Mouse (Mus musculus) hematopoietic stem cell, adult 5-6 weeks (primary cell): Measurements from ENCODE around the gene Ublcp1. TPM values are rescaled to one million over a fixed set of nuclear protein-coding genes. Genes with fewer than 3 reads are reported as not detected.

Experiments used
- ATAC-seq, 2 experiments: fragments of 125-278 bp in 1 of 2; replicated peaks in 1 of 2; 2 replicates each; pipeline ENCODE4 v1.8.0; 2016 to 2017; ENCODE audit warnings: inconsistent platforms in 2 of 2, mild to moderate bottlenecking in 2 of 2, moderate number of reproducible peaks in 2 of 2, low read depth in 1 of 2, moderate TSS enrichment in 1 of 2; ENCODE audit not compliant: low FRiP score in 2 of 2, poor library complexity in 2 of 2, severe bottlenecking in 2 of 2, insufficient read depth in 1 of 2, low TSS enrichment in 1 of 2
- total RNA-seq: library from RNA; stranded (forward); fragments of 172-1452, 232-1000 nt; gene quantifications from 2 replicates; pipeline ENCODE4 v1.2.3, GENCODE M21; 2017

Ublcp1 gene
- total RNA-seq, 1 experiment from 2014 or later = 11.6 TPM

DNA sequence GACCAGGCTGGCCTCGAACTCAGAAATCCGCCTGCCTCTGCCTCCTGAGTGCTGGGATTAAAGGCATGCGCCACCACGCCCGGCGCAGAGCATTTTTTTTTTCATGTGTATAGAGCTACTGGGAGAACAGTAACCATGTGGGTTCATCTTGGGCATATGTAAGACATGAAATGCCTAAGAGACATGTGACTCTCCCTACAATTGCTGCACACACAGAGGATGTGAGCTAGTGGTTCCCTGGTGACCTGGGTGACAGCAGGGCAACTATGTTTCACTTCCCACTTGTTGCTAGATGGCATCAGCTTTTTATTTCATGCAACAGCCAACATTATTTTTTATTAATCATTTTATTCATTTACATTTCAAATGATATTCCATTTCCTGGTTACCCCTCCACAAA, 32.5 kb downstream of the Ublcp1 start:
- ATAC-seq = no peak

DNA sequence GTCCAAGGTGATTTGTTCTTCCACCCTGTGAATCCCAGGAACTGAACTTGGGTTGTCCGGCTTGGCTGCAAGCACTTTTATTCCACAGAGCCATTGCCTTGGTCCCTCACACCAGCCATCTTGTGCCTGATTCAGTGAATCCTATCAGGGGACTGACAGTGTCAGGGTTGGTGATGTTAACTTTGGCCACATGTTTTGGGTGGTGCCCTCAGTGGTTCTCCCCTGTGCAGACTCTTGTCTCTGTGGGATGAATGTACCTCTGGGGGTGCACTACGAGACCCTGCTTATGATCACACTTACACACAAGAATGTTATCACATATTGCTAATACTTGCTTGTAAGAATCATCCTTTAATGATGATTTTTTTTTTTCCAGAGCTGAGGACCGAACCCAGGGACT, 40.3 kb downstream of the Ublcp1 start:
- ATAC-seq = no peak

DNA sequence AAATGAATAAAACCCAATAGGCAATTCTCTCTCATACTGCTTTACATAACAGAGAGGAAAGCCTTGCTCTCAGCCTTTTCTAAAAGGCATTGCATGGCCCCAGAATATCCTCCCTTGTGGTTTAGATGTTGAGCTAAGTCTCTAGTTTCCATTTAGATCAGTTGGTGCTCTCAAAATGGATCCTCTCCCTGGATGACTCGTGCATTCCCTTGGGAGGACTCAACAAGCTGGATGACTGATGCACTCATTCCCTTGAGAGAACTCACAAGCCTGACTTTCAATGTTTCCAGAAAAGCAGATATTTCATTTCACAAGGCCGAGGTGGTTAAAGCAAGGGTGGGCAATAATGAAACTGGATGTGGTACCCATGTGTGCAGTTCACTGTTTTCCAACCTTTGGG, 42.3 kb downstream of the Ublcp1 start:
- no peak for ATAC-seq

GRCm38 (mm10) chr11:44425626-44426025, 44.7 kb downstream of the Ublcp1 start:
- ATAC-seq = no peak

GRCm38 (mm10) chr11:44425006-44425405, 45.3 kb downstream of the Ublcp1 start:
- no peak for ATAC-seq

GRCm38 (mm10) chr11:44423955-44424354, 46.3 kb downstream of the Ublcp1 start:
- ATAC-seq = no peak

- ATAC-seq = no peak
Observed at GRCm38 (mm10) chr11:44423261-44423660, 47.0 kb downstream of the Ublcp1 start.

DNA sequence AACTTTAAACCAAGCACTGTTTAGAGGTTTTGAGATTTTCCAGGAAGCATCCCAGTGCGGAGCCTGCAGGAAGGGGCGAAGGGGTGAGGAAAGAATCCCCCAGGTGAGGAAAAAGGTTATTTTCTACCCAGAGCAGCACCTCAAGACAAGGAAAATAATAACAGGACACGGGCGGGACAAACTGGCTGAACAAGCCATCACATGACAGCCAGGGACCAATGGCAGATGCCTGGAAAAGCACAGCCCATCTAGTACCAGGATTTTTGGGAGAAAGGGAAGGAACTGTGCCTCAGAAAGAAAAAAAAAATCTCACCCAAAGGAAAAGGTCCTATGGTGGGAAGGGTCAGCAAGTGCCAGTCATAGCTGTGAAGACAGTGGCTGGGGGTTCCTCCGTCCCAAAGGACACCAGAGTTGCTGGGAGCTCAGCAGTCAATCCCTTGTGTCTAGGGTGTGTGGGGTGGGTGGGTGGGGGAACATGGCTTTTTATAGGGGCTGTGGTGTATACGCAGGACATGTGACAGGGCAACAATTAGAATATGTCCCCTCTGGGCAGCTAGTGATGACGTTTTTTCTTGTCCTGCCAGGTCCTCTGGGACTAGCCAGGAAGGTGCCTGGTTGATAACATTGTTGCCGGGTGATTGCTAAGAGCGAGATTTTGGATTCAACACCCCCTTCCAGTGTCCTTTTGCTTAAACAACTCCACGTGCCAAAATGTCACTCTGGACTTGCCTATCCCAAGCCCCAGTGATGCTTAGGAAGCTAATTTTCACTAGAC, 47.8 kb downstream of the Ublcp1 start:
- no peak for ATAC-seq

- ATAC-seq = peak; percentile 62 to 74; a peak in 3 of 4 replicates
Observed at GRCm38 (mm10) chr11:44417403-44417802, 52.9 kb downstream of the Ublcp1 start.

DNA sequence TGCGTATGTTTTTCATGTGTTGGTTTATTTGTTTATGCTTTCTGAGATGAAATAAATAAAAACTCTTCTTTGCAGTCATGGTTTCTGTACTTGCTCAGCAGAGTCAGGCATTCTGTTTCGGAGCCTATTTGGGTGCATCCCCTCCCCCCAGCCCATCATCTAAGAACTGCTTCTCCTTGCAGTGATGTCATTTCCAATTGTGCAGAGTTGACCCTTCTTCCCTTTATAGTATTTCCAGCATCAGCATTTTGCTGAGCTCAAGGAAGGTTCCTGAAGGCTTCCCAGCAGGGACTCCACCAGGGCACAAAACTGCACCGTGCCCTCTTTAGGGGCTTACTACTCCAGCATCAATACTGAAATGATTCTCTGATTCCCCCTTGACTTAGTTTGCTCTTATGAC, 55.7 kb downstream of the Ublcp1 start:
- no peak for ATAC-seq

GRCm38 (mm10) chr11:44413371-44413770, 56.9 kb downstream of the Ublcp1 start:
- no peak for ATAC-seq

- no peak; a peak in 1 of 4 replicates for ATAC-seq
Observed at GRCm38 (mm10) chr11:44412276-44412675, 58.0 kb downstream of the Ublcp1 start.

GRCm38 (mm10) chr11:44410413-44410812, 59.9 kb downstream of the Ublcp1 start:
- peak in 1 of 2 experiments; percentile 48; a peak in 2 of 4 replicates for ATAC-seq

- ATAC-seq = no peak
Observed at GRCm38 (mm10) chr11:44408626-44409025, 61.7 kb downstream of the Ublcp1 start.

- ATAC-seq = no peak
Observed at GRCm38 (mm10) chr11:44406457-44406856, 63.8 kb downstream of the Ublcp1 start.

- no peak for ATAC-seq
Observed at GRCm38 (mm10) chr11:44405961-44406360, 64.3 kb downstream of the Ublcp1 start.

GRCm38 (mm10) chr11:44405113-44405512, 65.2 kb downstream of the Ublcp1 start:
- ATAC-seq = peak in 1 of 2 experiments; percentile 32; a peak in 1 of 4 replicates
